Mouse (Mus musculus) midbrain, embryonic 14.5 days (tissue): Measurements from ENCODE around the gene Tomm40. TPM values are rescaled to one million over a fixed set of nuclear protein-coding genes. Genes with fewer than 3 reads are reported as not detected.
A peak's percentile ranks its signal among the peaks of the same experiment; 100 is the strongest.

Experiments
- ATAC-seq: fragments of 200-750 bp; cut with Nextera tagmentation; 2 replicates; pipeline ENCODE4 v1.8.0; 2017; ENCODE audit warnings: moderate number of reproducible peaks, moderate library complexity; ENCODE audit not compliant: low FRiP score, low TSS enrichment
- DNase-seq: peaks from one replicate; pipeline ENCODE4 v3.0.0-alpha.2; 2015
- H3K27ac ChIP-seq: fragments of 300-500 bp; sonication (generic); replicated peaks from 2 replicates; pipeline ENCODE4 v1.5.1; 2014; ENCODE audit warnings: mild to moderate bottlenecking, low read depth, low read length, moderate library complexity
- H3K27me3 ChIP-seq: fragments of 300-500 bp; sonication (generic); 2 replicates; pipeline ENCODE4 v1.6.1; 2014; ENCODE audit warnings: low read length, control low read depth, mixed read lengths; ENCODE audit not compliant: control insufficient read depth, insufficient read depth
- H3K36me3 ChIP-seq: fragments of 300-500 bp; sonication (generic); 2 replicates; pipeline ENCODE4 v1.6.1; 2014; ENCODE audit warnings: low read length, control low read depth; ENCODE audit not compliant: control insufficient read depth, insufficient read depth
- H3K4me1 ChIP-seq: fragments of 300-500 bp; sonication (generic); 2 replicates; pipeline ENCODE4 v1.6.1; 2014; ENCODE audit warnings: mild to moderate bottlenecking, antibody characterized with exemption, low read length, control low read depth; ENCODE audit not compliant: control insufficient read depth, insufficient read depth
- H3K4me2 ChIP-seq: fragments of 300-500 bp; sonication (generic); 2 replicates; pipeline ENCODE4 v1.6.1; 2014; ENCODE audit warnings: mild to moderate bottlenecking, low read length, moderate library complexity
- H3K4me3 ChIP-seq: fragments of 300-500 bp; sonication (generic); replicated peaks from 2 replicates; pipeline ENCODE4 v1.5.1; 2014; ENCODE audit warnings: low read depth, low read length
- H3K9ac ChIP-seq: fragments of 300-500 bp; sonication (generic); replicated peaks from 2 replicates; pipeline ENCODE4 v1.6.1; 2014; ENCODE audit warnings: mild to moderate bottlenecking, low read length, moderate library complexity
- H3K9me3 ChIP-seq: fragments of 300-500 bp; sonication (generic); 2 replicates; pipeline ENCODE4 v1.6.1; 2016; ENCODE audit warnings: low read length, control low read depth, mixed read lengths; ENCODE audit not compliant: control insufficient read depth
- WGBS: fragments of 180-500 bp; shearing (Covaris S2); extraction: QIAGEN DNeasy Blood & Tissue Kit; methylation state at CpG from one replicate; pipeline ENCODE4 v1.1.7; 2014; 5-methylcytosine and 5-hydroxymethylcytosine counted together
- polyA plus RNA-seq: library from polyadenylated mRNA; unstranded; fragments of >200 nt; fragmentation: Nextera tagmentation; extraction: Ambion mirVana; gene quantifications from 2 replicates; pipeline ENCODE4 v1.2.1, GENCODE M21; 2014

The Tomm40 gene
- polyA plus RNA-seq, 1 experiment from 2014 or later: 120 TPM

- WGBS: 94% methylated on average over 4 of the region's 4 CpGs
- Histone ChIP-seq H3K9ac (no peak overlapping the region), H3K36me3 (peaks cover 45% of the 10 kb centered on the region), H3K27ac (no peak overlapping the region), H3K9me3 (no peaks in the 10 kb centered on the region), H3K4me3 (no peak overlapping the region), H3K27me3 (no peaks in the 10 kb centered on the region), H3K4me2 (no peak overlapping the region), H3K4me1 (peaks cover 1% of the 10 kb centered on the region; the same call in 1 of the 2 replicates)
- ATAC-seq: no peak
- no peak for DNase-seq
These were observed 10.8 kb downstream of the Tomm40 start for GRCm38 (mm10) chr7:19704475-19704874.

GRCm38 (mm10) chr7:19702859-19703555 lies 12.2 kb downstream of the Tomm40 start:
- ATAC-seq (no peak), DNase-seq (no peak)
- peaks cover 16% of the 10 kb centered on the region for H3K4me1 ChIP-seq
- peaks cover 33% of the 10 kb centered on the region for H3K36me3 ChIP-seq
- H3K9ac ChIP-seq: no peak overlapping the region
- no peak overlapping the region for H3K4me3 ChIP-seq
- no peaks in the 10 kb centered on the region for H3K27me3 ChIP-seq
- no peak overlapping the region for H3K27ac ChIP-seq
- no peaks in the 10 kb centered on the region for H3K9me3 ChIP-seq
- 92% methylated on average over 16 of the region's 16 CpGs for WGBS
- H3K4me2 ChIP-seq: no peak overlapping the region

GRCm38 (mm10) chr7:19701069-19701761 lies 14.0 kb downstream of the Tomm40 start:
- DNase-seq (peak; percentile 81), ATAC-seq (peak; percentile 48; the same call in 1 of the 2 replicates)
- Histone ChIP-seq H3K9ac (no peak overlapping the region), H3K4me2 (no peak overlapping the region), H3K27ac (no peak overlapping the region), H3K36me3 (peaks cover 24% of the 10 kb centered on the region), H3K27me3 (no peaks in the 10 kb centered on the region), H3K4me3 (no peak overlapping the region), H3K9me3 (no peaks in the 10 kb centered on the region), H3K4me1 (peaks cover 16% of the 10 kb centered on the region)
- 28% methylated on average over 22 of the region's 22 CpGs for WGBS

GRCm38 (mm10) chr7:19700299-19701068 lies 14.8 kb downstream of the Tomm40 start:
- no peak overlapping the region for H3K4me3 ChIP-seq
- whole genome bisulfite sequencing: 60% methylated on average over 12 of the region's 12 CpGs
- no peak overlapping the region for H3K9ac ChIP-seq
- DNase-seq (no peak), ATAC-seq (no peak)
- H3K4me2 ChIP-seq: no peak overlapping the region
- peaks cover 22% of the 10 kb centered on the region for H3K36me3 ChIP-seq
- peaks cover 16% of the 10 kb centered on the region for H3K4me1 ChIP-seq
- H3K27ac ChIP-seq: no peak overlapping the region
- no peaks in the 10 kb centered on the region for H3K27me3 ChIP-seq
- H3K9me3 ChIP-seq: no peaks in the 10 kb centered on the region

- H3K4me1 ChIP-seq: peaks cover 16% of the 10 kb centered on the region
These were observed 15.4 kb downstream of the Tomm40 start for GRCm38 (mm10) chr7:19699827-19700148.

GRCm38 (mm10) chr7:19698907-19699826 lies 16.1 kb downstream of the Tomm40 start, which contains the start of gene Apoe:
TSS of gene Apoe (minus strand) at chr7:19699188.
- 1% methylated on average over 20 of the region's 20 CpGs for WGBS
- Histone ChIP-seq H3K4me1 (peaks cover 16% of the 10 kb centered on the region), H3K4me2 (peak within 1 kb of the TSS; percentile 60), H3K36me3 (peaks cover 22% of the 10 kb centered on the region), H3K9ac (peak within 1 kb of the TSS; percentile 57), H3K27me3 (no peaks in the 10 kb centered on the region), H3K9me3 (no peaks in the 10 kb centered on the region), H3K27ac (no peak within 1 kb of the TSS), H3K4me3 (peak within 1 kb of the TSS; percentile 27)
- DNase-seq (peak; percentile 59), ATAC-seq (peak; percentile 44)

More at GRCm38 (mm10) chr7:19699827-19700148, 15.4 kb downstream of the Tomm40 start:
- Histone ChIP-seq H3K9me3 (no peaks in the 10 kb centered on the region), H3K36me3 (peaks cover 22% of the 10 kb centered on the region), H3K27me3 (no peaks in the 10 kb centered on the region), H3K27ac (no peak overlapping the region), H3K4me3 (no peak overlapping the region), H3K4me2 (no peak overlapping the region), H3K9ac (no peak overlapping the region)
- WGBS: 85% methylated on average over 4 of the region's 4 CpGs
- ATAC-seq: no peak
- DNase-seq: no peak

GRCm38 (mm10) chr7:19697949-19698906 lies 17.0 kb downstream of the Tomm40 start:
- Histone ChIP-seq H3K27me3 (no peaks in the 10 kb centered on the region), H3K9ac (peak overlapping the region; percentile 57; the same call in 1 of the 2 replicates), H3K4me3 (peak overlapping the region; percentile 27), H3K27ac (no peak overlapping the region), H3K4me1 (peaks cover 16% of the 10 kb centered on the region), H3K36me3 (peaks cover 16% of the 10 kb centered on the region), H3K9me3 (no peaks in the 10 kb centered on the region), H3K4me2 (peak overlapping the region; percentile 60)
- ATAC-seq (peak; percentile 3; the same call in 1 of the 2 replicates), DNase-seq (peak; percentile 57)
- 3% methylated on average over 28 of the region's 28 CpGs for WGBS
